Mouse (Mus musculus) intestine, postnatal 0 days (tissue): ENCODE results near the gene Cebpb. TPM values are rescaled to one million over a fixed set of nuclear protein-coding genes. Genes with fewer than 3 reads are reported as not detected.
"Not testable (repeated sequence)": the region's sequence is repeated elsewhere in the genome, so short reads cannot be mapped to it uniquely, and the experiment has no call there.

Experiments used
- ATAC-seq: fragments of 200-750 bp; cut with Nextera tagmentation; 2 replicates; pipeline ENCODE4 v1.8.0; 2017; ENCODE audit warnings: mild to moderate bottlenecking, moderate TSS enrichment, moderate library complexity
- H3K27ac ChIP-seq: fragments of 300-500 bp; sonication (generic); 2 replicates; pipeline ENCODE4 v1.5.1; 2014; ENCODE audit warnings: mild to moderate bottlenecking, low read depth, low read length, moderate library complexity
- H3K27me3 ChIP-seq: fragments of 300-500 bp; sonication (generic); replicated peaks from 2 replicates; pipeline ENCODE4 v1.6.1; 2014; ENCODE audit warnings: low read length, mixed read lengths; ENCODE audit not compliant: control insufficient read depth, insufficient read depth
- H3K36me3 ChIP-seq: fragments of 300-500 bp; sonication (generic); 2 replicates; pipeline ENCODE4 v1.6.1; 2014; ENCODE audit warnings: mild to moderate bottlenecking, moderate library complexity; ENCODE audit not compliant: control insufficient read depth, insufficient read depth
- H3K4me1 ChIP-seq: fragments of 300-500 bp; sonication (generic); replicated peaks from 2 replicates; pipeline ENCODE4 v1.6.1; 2014; ENCODE audit warnings: antibody characterized with exemption, low read length, mixed read lengths; ENCODE audit not compliant: control insufficient read depth, insufficient read depth
- H3K4me2 ChIP-seq: fragments of 300-500 bp; sonication (generic); replicated peaks from 2 replicates; pipeline ENCODE4 v1.6.1; 2014; ENCODE audit warnings: low read depth, mild to moderate bottlenecking, moderate library complexity
- H3K4me3 ChIP-seq: fragments of 300-500 bp; sonication (generic); 2 replicates; pipeline ENCODE4 v1.5.1; 2014; ENCODE audit warnings: low read depth, low read length
- H3K9ac ChIP-seq: fragments of 300-500 bp; sonication (generic); 2 replicates; pipeline ENCODE4 v1.6.1; 2014; ENCODE audit warnings: mild to moderate bottlenecking, low read depth, low read length
- H3K9me3 ChIP-seq: fragments of 300-500 bp; sonication (generic); 2 replicates; pipeline ENCODE4 v1.6.1; 2016; ENCODE audit warnings: mixed run types; ENCODE audit not compliant: control insufficient read depth
- CTCF ChIP-seq: sonication (generic); IDR thresholded peaks from 2 replicates; pipeline ENCODE4 v1.5.1; 2016; ENCODE audit warnings: low read depth, mild to moderate bottlenecking, control low read depth, antibody characterized with exemption, moderate library complexity
- WGBS: fragments of 180-500 bp; shearing (Covaris S2); extraction: QIAGEN DNeasy Blood & Tissue Kit; methylation state at CpG from one replicate; pipeline ENCODE4 v1.1.7; 2014; 5-methylcytosine and 5-hydroxymethylcytosine counted together
- polyA plus RNA-seq: library from polyadenylated mRNA; unstranded; fragments of >200 nt; fragmentation: Nextera tagmentation; extraction: Ambion mirVana; gene quantifications from 2 replicates; pipeline ENCODE4 v1.2.1, GENCODE M21; 2015

The Cebpb gene
- 49.8 and 52.6 TPM in 2 replicates for polyA plus RNA-seq

GRCm38 (mm10) chr2:167688498-167689451, at the start of gene Cebpb:
Gene Cebpb, plus strand, starts transcription at chr2:167688915.
- ATAC-seq, result peak; percentile 72
- peak within 1 kb of the TSS; percentile 98 for H3K27ac ChIP-seq
- no peaks in the 10 kb centered on the region for H3K27me3 ChIP-seq
- 0 out of 2 replicates have a peak, but pooled peaks cover 3% of the 10 kb centered on the region for H3K4me1 ChIP-seq
- no peaks in the 10 kb centered on the region for H3K9me3 ChIP-seq
- H3K4me2 ChIP-seq, result peak within 1 kb of the TSS; percentile 80
- H3K4me3 ChIP-seq, result peak within 1 kb of the TSS; percentile 82
- peaks cover 6% of the 10 kb centered on the region; the same call in 1 of the 2 replicates for H3K36me3 ChIP-seq
- WGBS, result under 1% methylated on average over 114 of the region's 147 CpGs
- peak within 1 kb of the TSS; percentile 94 for H3K9ac ChIP-seq
- peak; percentile 79 for TF ChIP-seq CTCF

- TF ChIP-seq CTCF, result peak; percentile 72
- no peak overlapping the region for H3K9ac ChIP-seq
- H3K9me3 ChIP-seq, result no peaks in the 10 kb centered on the region
- H3K36me3 ChIP-seq, result peaks cover 19% of the 10 kb centered on the region
- 82% methylated on average over 3 of the region's 3 CpGs for WGBS
- no peaks in the 10 kb centered on the region for H3K4me1 ChIP-seq
- H3K27ac ChIP-seq, result no peak overlapping the region
- no peaks in the 10 kb centered on the region for H3K27me3 ChIP-seq
- H3K4me2 ChIP-seq, result no peak overlapping the region
- ATAC-seq, result no peak
- no peak overlapping the region for H3K4me3 ChIP-seq
Measured at GRCm38 (mm10) chr2:167640279-167640678, 48.4 kb upstream of the Cebpb start.

GRCm38 (mm10) chr2:167641337-167641736, 47.4 kb upstream of the Cebpb start:
- H3K27me3 ChIP-seq, result no peaks in the 10 kb centered on the region
- H3K4me1 ChIP-seq, result no peaks in the 10 kb centered on the region
- ATAC-seq, result peak; percentile 55
- no peaks in the 10 kb centered on the region for H3K9me3 ChIP-seq
- H3K36me3 ChIP-seq, result peaks cover 30% of the 10 kb centered on the region
- peak; percentile 90 for TF ChIP-seq CTCF
- WGBS, result 42% methylated on average over 8 of the region's 8 CpGs
- no peak overlapping the region for H3K4me2 ChIP-seq
- no peak overlapping the region for H3K27ac ChIP-seq
- H3K4me3 ChIP-seq, result no peak overlapping the region
- no peak overlapping the region for H3K9ac ChIP-seq

- 79% methylated on average over 6 of the region's 6 CpGs for WGBS
- no peak for TF ChIP-seq CTCF
Measured at GRCm38 (mm10) chr2:167642164-167642563, 46.6 kb upstream of the Cebpb start.

GRCm38 (mm10) chr2:167643356-167644052, 45.2 kb upstream of the Cebpb start:
- H3K9me3 ChIP-seq, H3K27me3 ChIP-seq, ATAC-seq, H3K4me1 ChIP-seq, H3K4me2 ChIP-seq, H3K27ac ChIP-seq, H3K9ac ChIP-seq, H3K4me3 ChIP-seq: not testable (repeated sequence)
- H3K36me3 ChIP-seq, result peaks cover 32% of the 10 kb centered on the region
- WGBS, result 77% methylated on average over 13 of the region's 13 CpGs

More at GRCm38 (mm10) chr2:167642164-167642563, 46.6 kb upstream of the Cebpb start:
- H3K4me1 ChIP-seq, result no peaks in the 10 kb centered on the region
- peaks cover 32% of the 10 kb centered on the region for H3K36me3 ChIP-seq
- no peak for ATAC-seq
- H3K4me2 ChIP-seq, result no peak overlapping the region
- H3K9ac ChIP-seq, result no peak overlapping the region
- H3K27ac ChIP-seq, result no peak overlapping the region
- no peaks in the 10 kb centered on the region for H3K27me3 ChIP-seq
- H3K9me3 ChIP-seq, result no peaks in the 10 kb centered on the region
- no peak overlapping the region for H3K4me3 ChIP-seq

- peaks cover 48% of the 10 kb centered on the region for H3K36me3 ChIP-seq
- H3K4me1 ChIP-seq, result no peaks in the 10 kb centered on the region
- no peak overlapping the region for H3K4me3 ChIP-seq
- peak; percentile 54 for TF ChIP-seq CTCF
- no peak overlapping the region for H3K27ac ChIP-seq
- no peaks in the 10 kb centered on the region for H3K9me3 ChIP-seq
- 79% methylated on average over 4 of the region's 4 CpGs for WGBS
- no peak overlapping the region for H3K4me2 ChIP-seq
- H3K27me3 ChIP-seq, result no peaks in the 10 kb centered on the region
- no peak for ATAC-seq
- H3K9ac ChIP-seq, result no peak overlapping the region
Measured at GRCm38 (mm10) chr2:167646411-167646810, 42.3 kb upstream of the Cebpb start.
